Mouse (Mus musculus) kidney, embryonic 14.5 days (tissue): Measurements from ENCODE around the gene Mrps34. TPM values are rescaled to one million over a fixed set of nuclear protein-coding genes. Genes with fewer than 3 reads are reported as not detected.

Experiments used
- ATAC-seq: fragments of 200-750 bp; cut with Nextera tagmentation; 2 replicates; pipeline ENCODE4 v1.8.0; 2017; ENCODE audit warnings: moderate number of reproducible peaks, mild to moderate bottlenecking, moderate TSS enrichment, moderate library complexity; ENCODE audit not compliant: low FRiP score, low TSS enrichment
- H3K27ac ChIP-seq: fragments of 300-500 bp; sonication (generic); 2 replicates; pipeline ENCODE4 v1.5.1; 2014; ENCODE audit warnings: low read depth, mild to moderate bottlenecking, low read length, moderate library complexity, mixed read lengths
- H3K27me3 ChIP-seq: fragments of 300-500 bp; sonication (generic); 2 replicates; pipeline ENCODE4 v1.6.1; 2014; ENCODE audit warnings: mild to moderate bottlenecking, low read length; ENCODE audit not compliant: control insufficient read depth, insufficient read depth
- H3K36me3 ChIP-seq: fragments of 300-500 bp; sonication (generic); 2 replicates; pipeline ENCODE4 v1.6.1; 2014; ENCODE audit warnings: low read length, mixed read lengths; ENCODE audit not compliant: control insufficient read depth, insufficient read depth
- H3K4me1 ChIP-seq: fragments of 300-500 bp; sonication (generic); 2 replicates; pipeline ENCODE4 v1.6.1; 2014; ENCODE audit warnings: low read length, mixed read lengths; ENCODE audit not compliant: control insufficient read depth, insufficient read depth
- H3K4me2 ChIP-seq: fragments of 300-500 bp; sonication (generic); replicated peaks from 2 replicates; pipeline ENCODE4 v1.6.1; 2014; ENCODE audit warnings: low read depth, mild to moderate bottlenecking, low read length
- H3K4me3 ChIP-seq: fragments of 300-500 bp; sonication (generic); 2 replicates; pipeline ENCODE4 v1.5.1; 2014; ENCODE audit warnings: mild to moderate bottlenecking, low read length
- H3K9ac ChIP-seq: fragments of 300-500 bp; sonication (generic); 2 replicates; pipeline ENCODE4 v1.6.1; 2014; ENCODE audit warnings: low read depth, mild to moderate bottlenecking, low read length, moderate library complexity
- H3K9me3 ChIP-seq: fragments of 300-500 bp; sonication (generic); 2 replicates; pipeline ENCODE4 v1.6.1; 2016; ENCODE audit warnings: low read length; ENCODE audit not compliant: control insufficient read depth
- WGBS: fragments of 180-500 bp; shearing (Covaris S2); extraction: QIAGEN DNeasy Blood & Tissue Kit; methylation state at CpG from one replicate; pipeline ENCODE4 v1.1.7; 2014; 5-methylcytosine and 5-hydroxymethylcytosine counted together
- polyA plus RNA-seq: library from polyadenylated mRNA; unstranded; fragments of >200 nt; fragmentation: Nextera tagmentation; extraction: Ambion mirVana; gene quantifications from 2 replicates; pipeline ENCODE4 v1.2.1, GENCODE M21; 2014

Mrps34 gene
- polyA plus RNA-seq, 1 experiment from 2014 or later = 102 TPM

DNA sequence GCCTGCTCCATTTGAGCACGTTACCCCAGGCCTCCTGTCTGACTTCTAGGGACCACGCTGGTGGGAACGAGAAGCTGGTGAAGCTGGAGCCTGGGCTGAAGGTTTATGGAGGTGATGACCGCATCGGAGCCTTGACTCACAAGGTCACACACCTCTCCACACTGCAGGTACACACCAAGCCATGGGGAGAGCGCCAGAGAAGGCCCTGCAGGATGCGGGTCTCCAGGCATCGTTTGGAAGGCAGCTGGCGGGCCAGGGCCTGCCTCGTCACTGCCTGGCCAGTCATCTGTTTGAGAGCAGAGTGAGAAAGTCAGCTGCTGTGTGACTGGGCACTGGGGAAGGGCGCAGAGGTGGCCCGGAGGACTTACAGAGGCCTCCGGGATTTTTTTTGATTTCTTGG lies 38.3 kb upstream of the Mrps34 start:
- no peak for ATAC-seq
- Histone ChIP-seq H3K9me3 (no peaks in the 10 kb centered on the region), H3K4me1 (no peaks in the 10 kb centered on the region), H3K36me3 (peaks cover 14% of the 10 kb centered on the region), H3K27me3 (no peaks in the 10 kb centered on the region), H3K4me2 (no peak overlapping the region), H3K4me3 (no peak overlapping the region), H3K9ac (no peak overlapping the region), H3K27ac (no peak overlapping the region)
- 91% methylated on average over 13 of the region's 13 CpGs for WGBS

DNA sequence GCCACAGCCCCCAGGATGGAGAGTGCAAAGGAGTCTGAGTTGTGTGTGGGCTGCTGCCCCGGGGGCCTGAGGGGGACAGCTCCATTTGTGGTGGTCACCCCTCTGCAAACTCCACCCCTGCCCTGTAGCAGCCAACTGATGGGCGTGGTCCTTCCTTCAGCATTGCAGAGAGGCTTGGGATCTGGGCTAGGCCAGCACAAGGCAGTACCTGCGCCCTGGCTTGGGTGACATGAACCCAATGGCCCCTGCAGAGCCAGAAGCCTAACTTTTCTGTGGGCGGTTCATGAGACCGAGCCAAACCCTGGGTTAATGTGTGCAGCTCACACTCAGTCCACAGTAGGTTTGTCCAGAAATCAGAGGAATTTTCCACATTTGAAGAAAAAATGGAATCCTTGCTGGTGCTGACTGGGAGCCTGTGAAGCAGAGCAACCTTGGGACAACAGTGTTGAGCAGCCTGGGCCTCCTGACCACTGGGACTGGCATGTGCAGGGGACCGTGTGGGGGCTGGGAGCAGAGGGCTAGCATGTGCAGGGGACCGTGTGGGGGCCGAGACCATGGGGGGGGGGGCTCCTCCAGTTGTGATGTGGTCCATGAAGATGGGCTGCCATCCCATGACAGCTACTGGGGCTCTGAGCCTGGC lies 37.0 kb upstream of the Mrps34 start:
- Histone ChIP-seq H3K27me3 (no peaks in the 10 kb centered on the region), H3K4me1 (no peaks in the 10 kb centered on the region), H3K27ac (no peak overlapping the region), H3K36me3 (peaks cover 19% of the 10 kb centered on the region), H3K4me2 (no peak overlapping the region), H3K9ac (no peak overlapping the region), H3K9me3 (no peaks in the 10 kb centered on the region), H3K4me3 (no peak overlapping the region)
- no peak for ATAC-seq
- 88% methylated on average over 8 of the region's 8 CpGs for WGBS

GRCm38 (mm10) chr17:24858967-24859366 lies 35.9 kb upstream of the Mrps34 start:
- 89% methylated on average over 6 of the region's 6 CpGs for WGBS
- Histone ChIP-seq H3K27ac (no peak overlapping the region), H3K4me1 (no peaks in the 10 kb centered on the region), H3K4me2 (no peak overlapping the region), H3K36me3 (peaks cover 19% of the 10 kb centered on the region), H3K4me3 (no peak overlapping the region), H3K27me3 (no peaks in the 10 kb centered on the region), H3K9me3 (no peaks in the 10 kb centered on the region), H3K9ac (no peak overlapping the region)
- no peak for ATAC-seq

DNA sequence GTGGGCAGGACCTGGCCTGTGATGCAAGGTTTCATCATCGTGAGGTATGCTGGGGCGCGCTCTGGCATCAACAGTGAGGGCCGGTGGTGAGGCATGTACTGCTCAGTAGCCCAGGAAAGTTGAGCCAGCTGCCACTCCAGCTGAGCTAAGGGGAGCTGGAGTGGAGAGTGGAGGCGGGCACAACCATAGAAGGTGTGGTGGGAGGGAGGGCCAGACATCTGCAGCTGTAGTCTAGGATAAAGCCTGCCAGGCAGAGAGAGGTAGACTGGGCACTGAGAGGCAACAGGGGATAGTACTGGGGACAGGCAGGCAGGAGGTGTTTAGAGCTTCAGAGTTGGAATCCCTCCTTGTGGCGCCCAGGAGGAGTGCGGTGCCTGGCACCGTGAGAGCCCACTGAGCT lies 34.8 kb upstream of the Mrps34 start:
- no peak overlapping the region for H3K27ac ChIP-seq
- H3K9ac ChIP-seq = no peak overlapping the region
- no peaks in the 10 kb centered on the region for H3K4me1 ChIP-seq
- no peak overlapping the region for H3K4me3 ChIP-seq
- no peak for ATAC-seq
- H3K9me3 ChIP-seq = no peaks in the 10 kb centered on the region
- H3K4me2 ChIP-seq = no peak overlapping the region
- H3K27me3 ChIP-seq = no peaks in the 10 kb centered on the region
- WGBS = 91% methylated on average over 8 of the region's 8 CpGs
- peaks cover 20% of the 10 kb centered on the region for H3K36me3 ChIP-seq

GRCm38 (mm10) chr17:24861785-24862184 lies 33.1 kb upstream of the Mrps34 start:
- Histone ChIP-seq H3K27ac (no peak overlapping the region), H3K27me3 (no peaks in the 10 kb centered on the region), H3K9ac (no peak overlapping the region), H3K4me2 (no peak overlapping the region), H3K4me1 (no peaks in the 10 kb centered on the region), H3K4me3 (no peak overlapping the region), H3K36me3 (peaks cover 20% of the 10 kb centered on the region), H3K9me3 (no peaks in the 10 kb centered on the region)
- ATAC-seq = no peak
- 96% methylated on average over 3 of the region's 3 CpGs for WGBS

DNA sequence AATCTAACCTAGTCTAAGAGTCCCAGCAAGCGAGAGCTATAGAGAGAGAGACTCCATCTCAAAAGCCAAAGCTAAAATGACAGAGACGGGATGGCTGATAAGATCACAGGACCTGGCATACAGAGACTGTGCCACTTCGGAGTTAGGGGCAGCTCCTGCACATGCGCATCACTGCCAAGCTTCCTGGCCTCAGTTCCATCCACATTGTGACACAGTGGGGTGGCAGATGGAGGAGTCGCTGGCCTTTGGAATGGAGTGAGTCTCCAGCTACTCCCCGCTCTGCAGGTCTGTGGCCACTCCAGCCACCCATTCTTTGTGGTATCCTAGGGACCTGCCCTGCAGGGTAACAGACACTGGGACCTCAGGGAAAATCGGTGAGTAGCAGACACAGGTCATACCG lies 29.1 kb upstream of the Mrps34 start, which contains the start of gene Igfals:
Gene Igfals, plus strand, starts transcription at position 222 of the 400 bp plus-strand sequence.
- ATAC-seq = no peak
- Histone ChIP-seq H3K27ac (no peak within 1 kb of the TSS), H3K9me3 (no peaks in the 10 kb centered on the region), H3K36me3 (peaks cover 20% of the 10 kb centered on the region), H3K4me1 (no peaks in the 10 kb centered on the region), H3K4me3 (no peak within 1 kb of the TSS), H3K27me3 (no peaks in the 10 kb centered on the region), H3K4me2 (no peak within 1 kb of the TSS), H3K9ac (no peak within 1 kb of the TSS)
- 90% methylated on average over 8 of the region's 8 CpGs for WGBS

DNA sequence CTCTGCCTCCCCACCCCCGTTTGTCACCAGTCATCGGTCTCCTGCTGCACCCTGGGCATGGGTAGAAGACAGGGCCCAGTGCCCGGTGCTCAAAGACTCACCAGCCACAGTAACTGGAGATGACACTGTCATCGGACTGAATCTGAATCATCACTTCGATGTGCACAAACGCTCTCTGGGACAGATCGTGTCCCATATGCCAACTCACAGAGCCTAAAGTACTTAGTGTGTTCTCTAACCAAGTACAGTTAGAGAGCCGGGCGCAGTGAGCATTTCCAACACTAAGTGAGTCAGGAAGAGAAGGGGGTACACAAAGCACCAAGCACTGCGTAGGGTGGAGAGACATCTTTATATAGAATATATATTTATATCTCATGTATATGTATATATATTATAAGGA lies 27.0 kb upstream of the Mrps34 start:
- H3K27ac ChIP-seq = no peak overlapping the region
- ATAC-seq = no peak
- H3K4me1 ChIP-seq = no peaks in the 10 kb centered on the region
- no peak overlapping the region for H3K9ac ChIP-seq
- H3K27me3 ChIP-seq = no peaks in the 10 kb centered on the region
- 92% methylated on average over 10 of the region's 10 CpGs for WGBS
- no peak overlapping the region for H3K4me3 ChIP-seq
- H3K4me2 ChIP-seq = no peak overlapping the region
- H3K36me3 ChIP-seq = peaks cover 9% of the 10 kb centered on the region
- H3K9me3 ChIP-seq = no peaks in the 10 kb centered on the region

- no peaks in the 10 kb centered on the region for H3K4me1 ChIP-seq
- no peaks in the 10 kb centered on the region for H3K36me3 ChIP-seq
- H3K9ac ChIP-seq = no peak overlapping the region
- no peak overlapping the region for H3K27ac ChIP-seq
- no peak overlapping the region for H3K4me2 ChIP-seq
- no peak for ATAC-seq
- 49% methylated on average over 4 of the region's 4 CpGs for WGBS
- H3K9me3 ChIP-seq = no peaks in the 10 kb centered on the region
- no peak overlapping the region for H3K4me3 ChIP-seq
- no peaks in the 10 kb centered on the region for H3K27me3 ChIP-seq
Measured at GRCm38 (mm10) chr17:24873695-24874404, 21.1 kb upstream of the Mrps34 start.

DNA sequence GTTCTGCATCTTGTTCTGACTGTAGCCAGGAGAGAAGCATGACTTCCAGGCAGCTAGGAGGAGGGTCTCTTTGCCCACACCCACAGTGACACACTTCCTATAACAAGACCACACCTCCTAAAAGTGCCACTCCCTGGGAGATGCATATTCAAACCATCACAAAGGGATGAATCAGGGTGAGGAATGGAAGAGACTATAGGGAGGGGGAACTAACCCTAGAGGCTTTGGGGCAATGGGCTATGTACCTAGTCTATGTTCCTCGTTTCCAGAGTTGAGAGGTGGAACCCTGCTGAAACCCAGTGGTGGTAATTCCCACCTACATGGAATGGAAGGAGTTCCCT lies 20.5 kb upstream of the Mrps34 start:
- Histone ChIP-seq H3K36me3 (no peaks in the 10 kb centered on the region), H3K4me3 (no peak overlapping the region), H3K9me3 (no peaks in the 10 kb centered on the region), H3K9ac (no peak overlapping the region), H3K4me2 (no peak overlapping the region), H3K27ac (no peak overlapping the region), H3K27me3 (no peaks in the 10 kb centered on the region), H3K4me1 (no peaks in the 10 kb centered on the region)
- 40% methylated on average over 1 of the region's 1 CpGs for WGBS
- ATAC-seq = no peak
